Mouse (Mus musculus) right cerebral cortex, postnatal 14 days (tissue): ENCODE data around the gene Med16.
A peak's percentile ranks its signal among the peaks of the same experiment; 100 is the strongest.

Experiments used
- DNase-seq: peaks from one replicate; pipeline ENCODE4 v3.0.0; 2022

The Med16 gene

DNA sequence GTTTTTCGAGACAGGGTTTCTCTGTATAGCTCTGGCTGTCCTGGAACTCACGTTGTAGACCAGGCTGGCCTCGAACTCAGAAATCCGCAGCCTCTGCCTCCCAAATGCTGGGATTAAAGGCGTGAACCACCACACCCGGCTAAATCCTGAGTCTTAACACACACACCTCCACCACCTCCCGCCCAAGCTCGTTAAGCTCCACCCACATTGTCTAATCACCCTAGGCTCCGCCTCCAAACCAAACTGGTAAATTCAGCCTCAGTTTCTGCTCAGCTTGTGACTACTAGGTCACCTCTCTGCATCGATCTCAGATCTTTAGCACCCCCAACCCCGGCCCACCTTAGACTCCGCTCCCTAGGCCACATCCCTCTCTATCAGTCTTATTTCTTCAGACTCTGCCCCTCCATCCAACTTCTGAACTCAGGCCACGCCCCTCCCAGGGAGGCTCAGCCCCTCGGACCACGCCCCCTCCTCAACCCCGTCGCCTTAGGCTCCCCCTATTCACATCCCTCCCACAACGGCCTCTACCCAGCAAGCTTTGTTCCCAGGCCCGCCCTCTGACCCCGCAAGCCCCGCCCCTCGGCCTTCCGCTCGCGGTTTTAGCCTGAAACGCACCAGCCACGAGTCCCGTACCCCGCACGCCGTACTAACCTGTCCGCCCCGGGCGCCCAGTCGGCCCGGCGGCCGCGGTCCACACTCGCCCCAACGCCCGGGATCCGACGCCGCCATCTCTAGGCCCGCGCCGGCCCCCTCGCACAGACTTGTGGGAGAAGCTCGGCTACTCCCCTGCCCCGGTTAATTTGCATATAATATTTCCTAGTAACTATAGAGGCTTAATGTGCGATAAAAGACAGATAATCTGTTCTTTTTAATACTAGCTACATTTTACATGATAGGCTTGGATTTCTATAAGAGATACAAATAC lies at the start of gene Med16:
TSS of gene Med16 (minus strand) at position 757 of the 925 bp plus-strand sequence.
- peak; percentile 90 for DNase-seq

DNA sequence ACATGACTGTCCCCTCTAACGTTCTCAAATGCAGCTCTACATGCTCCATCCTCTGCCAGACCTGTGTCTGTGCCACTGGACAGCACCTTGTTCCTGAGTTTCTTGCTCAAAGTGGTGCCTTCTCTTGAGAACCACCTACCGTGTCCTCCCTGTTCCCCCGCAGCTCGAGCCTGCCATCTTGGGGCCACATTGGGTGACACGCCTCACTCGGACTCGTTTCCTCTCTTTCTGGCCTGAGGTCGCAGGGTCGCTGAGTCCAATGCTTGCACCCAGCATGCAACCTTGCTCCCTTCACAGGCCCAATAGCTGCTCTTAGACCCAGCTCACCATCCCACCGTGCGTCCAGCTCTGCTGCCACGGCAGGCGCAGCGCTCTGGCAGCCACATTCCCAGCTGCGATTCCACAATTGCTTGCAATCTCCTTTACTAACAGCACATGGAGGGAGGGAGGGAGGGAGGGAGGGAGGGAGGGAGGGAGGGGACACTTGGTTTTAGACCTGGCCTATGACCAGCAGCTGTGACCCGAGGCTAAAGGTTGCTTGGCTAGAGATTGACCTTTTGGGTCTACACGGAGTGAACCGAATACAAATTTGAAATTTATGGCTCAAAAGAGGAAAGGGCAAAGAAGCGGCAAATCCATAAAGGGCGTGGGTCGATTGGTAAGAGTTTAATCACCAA lies 49.6 kb upstream of the Med16 start:
- DNase-seq, result peak; percentile 74

DNA sequence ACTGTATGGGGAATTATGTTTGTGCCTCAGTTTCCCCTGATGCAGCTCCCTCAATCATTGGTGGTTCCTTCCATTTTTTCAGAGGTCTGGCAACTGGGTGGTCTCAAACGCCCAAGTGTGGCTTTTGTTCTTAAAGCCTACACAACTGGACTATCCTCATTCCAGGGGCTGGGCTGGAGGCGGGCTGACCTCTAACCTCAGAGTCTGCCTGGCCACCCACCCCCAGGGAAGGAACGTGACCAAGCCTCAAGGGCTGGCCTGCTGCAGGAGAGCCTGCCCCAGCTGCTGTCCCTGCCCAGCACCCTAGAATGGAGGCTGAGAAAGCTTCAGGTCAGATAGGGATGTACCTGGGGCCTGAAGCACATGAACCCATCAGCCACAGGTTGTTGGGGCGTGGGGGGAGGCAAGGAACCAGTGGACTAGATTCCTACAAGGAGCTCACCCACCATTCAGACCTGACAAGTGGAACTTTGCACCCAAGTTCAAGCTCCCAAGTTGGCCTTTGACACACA lies 48.0 kb upstream of the Med16 start:
- no peak for DNase-seq

DNA sequence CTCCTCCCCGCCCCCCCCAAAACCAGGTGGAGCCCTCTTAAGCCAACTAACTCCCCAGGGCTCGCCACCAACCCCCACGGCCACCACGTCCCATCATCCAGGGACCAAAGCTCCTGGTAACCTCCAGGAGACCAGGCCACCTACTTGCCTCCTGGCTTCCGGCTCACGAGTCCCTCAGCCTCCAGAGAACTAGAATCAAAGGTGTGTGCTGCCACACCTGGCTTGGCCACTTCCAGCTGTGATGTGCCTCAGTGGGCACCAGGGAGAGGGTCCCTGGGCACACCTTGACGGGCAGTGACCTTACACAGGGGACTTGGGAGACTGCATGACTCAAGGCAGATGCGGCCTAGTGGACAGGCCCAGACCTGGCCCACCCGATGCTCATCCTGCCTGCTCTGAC lies 47.0 kb upstream of the Med16 start:
- no peak for DNase-seq

DNA sequence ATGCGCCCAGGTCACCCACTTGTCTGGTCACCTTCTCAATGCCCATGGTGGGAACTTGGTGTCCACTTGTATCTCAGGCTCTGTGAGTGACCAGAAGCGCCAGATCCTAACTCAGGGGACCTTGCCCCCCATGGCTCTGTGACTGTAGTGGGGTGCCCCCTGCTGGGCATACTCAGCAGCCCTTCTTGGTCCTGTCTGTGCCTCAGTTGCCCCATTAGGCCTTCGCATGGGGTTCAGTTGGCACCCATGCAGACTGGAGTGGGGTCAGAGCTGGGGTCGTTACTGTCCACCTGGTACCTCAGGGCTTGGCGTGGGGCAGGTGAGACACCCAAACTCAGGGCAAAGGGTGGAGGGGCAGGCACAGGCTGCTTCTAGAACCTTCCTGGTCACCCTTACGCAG lies 45.2 kb upstream of the Med16 start:
- DNase-seq, result no peak

DNA sequence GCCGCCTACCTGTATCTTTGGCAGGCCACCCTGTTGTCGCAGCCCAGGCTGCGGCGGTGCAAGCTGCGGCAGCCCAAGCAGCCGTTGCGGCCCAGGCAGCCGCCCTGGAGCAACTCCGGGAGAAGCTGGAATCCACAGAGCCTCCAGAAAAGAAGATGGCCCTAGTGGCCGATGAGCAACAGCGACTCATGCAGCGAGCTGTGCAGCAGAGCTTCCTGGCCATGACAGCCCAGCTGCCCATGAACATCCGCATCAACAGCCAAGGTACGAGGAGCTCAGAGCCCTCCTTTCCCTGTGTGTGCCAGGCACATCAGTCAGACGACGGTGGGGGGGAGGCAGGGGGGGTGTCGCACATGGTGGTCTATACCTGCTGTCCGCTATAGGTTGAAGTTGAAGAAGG lies 41.9 kb upstream of the Med16 start:
- no peak for DNase-seq

DNA sequence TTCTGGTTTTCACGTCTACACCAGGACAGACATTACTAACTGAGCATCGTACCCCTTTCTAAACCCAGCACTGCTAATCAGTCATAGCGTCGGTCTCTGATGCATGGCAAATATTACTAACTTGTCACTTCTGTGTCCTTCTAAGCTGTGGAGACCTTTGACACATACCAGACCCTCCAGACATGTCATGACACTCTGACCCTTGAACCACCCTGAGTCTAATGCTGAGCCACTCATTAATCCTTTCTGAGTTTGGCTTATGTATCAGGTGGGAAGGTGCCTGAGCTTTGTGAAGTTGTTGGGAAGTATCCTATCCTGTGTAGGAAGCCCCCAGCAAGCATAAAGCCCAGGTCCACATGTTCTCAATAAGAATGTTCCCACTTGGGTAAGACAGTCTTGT lies 41.1 kb upstream of the Med16 start:
- no peak for DNase-seq

DNA sequence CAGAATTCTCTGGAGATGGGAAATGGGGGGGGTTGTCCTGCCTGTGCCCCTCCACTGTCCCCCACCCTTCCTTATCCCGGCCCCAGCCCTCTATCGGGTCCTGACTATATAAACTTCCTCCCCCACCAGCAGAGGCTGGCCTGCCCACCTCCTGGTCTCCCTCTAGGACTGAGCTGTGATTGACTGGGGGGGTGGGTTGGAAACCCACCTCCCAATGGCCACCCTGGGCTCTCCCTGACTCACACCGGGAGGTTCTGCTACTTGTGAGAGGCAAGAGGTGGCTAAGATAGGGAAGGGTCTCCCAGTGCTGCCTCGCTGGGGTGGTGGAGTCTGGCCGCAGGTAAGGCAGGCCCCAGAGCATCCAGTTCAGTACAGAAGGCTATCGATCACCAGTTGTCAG lies 38.8 kb upstream of the Med16 start:
- no peak for DNase-seq

DNA sequence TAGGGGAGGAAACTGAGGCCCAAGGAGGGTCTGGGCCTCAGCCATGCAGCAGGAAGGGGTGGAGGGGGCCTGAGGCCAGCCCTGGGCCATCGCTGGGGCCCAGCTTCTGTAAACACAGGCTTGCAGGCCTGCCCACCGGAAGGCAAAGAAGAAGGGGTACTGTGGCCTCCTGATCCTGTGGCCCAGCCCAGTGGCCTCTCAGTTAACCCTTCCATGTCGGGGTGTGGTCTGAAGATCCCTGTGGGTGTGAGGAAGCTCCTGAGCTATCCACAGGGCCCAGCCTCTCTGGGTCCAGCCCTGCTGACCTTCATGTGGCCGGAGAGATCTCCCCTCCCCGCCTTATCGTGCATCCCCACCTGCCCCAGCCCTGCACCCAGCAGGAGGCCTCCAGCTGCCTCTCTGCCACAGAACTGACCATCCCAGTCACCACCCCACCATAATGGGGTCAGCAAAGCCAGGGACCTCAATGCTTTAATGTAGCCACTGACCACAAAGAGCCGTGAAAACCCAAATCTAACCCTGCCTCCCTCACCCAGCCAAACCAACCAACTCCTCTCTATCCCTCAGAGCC lies 38.1 kb upstream of the Med16 start:
- no peak for DNase-seq

DNA sequence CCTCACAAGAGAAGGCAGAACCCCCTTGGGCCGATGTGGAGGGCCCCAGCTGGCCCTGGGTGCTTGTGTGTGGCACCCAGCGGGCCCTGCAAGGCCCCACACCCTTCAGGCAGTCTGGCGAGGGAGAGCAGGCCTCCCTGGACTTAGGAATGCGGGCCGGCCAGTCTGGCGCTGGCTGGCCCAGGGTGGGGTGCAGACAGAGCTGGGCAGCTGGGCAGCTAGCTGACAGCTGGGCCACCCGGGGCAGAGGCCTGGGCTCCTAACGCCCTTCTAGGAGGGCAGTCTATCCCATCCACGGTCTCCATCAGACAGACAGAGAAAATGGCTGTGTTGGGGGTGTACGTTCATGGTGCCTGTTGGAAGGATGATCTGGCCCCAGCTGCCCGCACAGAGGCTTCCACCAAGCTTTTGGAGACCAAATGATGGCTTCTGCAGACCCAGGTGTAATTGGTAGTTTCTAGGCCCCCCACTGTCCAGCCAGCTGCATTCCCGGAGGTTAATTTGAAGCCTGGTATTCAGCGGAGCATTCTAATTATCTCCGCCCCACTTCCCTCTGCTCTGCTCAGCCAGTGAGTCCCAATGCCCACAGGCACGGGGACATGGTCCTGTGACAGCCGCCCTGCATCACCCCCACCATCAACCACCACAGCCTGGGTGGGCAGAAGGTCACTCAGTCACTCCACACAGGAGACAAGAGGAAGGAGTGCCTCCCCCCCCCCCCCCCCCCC lies 36.9 kb upstream of the Med16 start:
- no peak for DNase-seq

DNA sequence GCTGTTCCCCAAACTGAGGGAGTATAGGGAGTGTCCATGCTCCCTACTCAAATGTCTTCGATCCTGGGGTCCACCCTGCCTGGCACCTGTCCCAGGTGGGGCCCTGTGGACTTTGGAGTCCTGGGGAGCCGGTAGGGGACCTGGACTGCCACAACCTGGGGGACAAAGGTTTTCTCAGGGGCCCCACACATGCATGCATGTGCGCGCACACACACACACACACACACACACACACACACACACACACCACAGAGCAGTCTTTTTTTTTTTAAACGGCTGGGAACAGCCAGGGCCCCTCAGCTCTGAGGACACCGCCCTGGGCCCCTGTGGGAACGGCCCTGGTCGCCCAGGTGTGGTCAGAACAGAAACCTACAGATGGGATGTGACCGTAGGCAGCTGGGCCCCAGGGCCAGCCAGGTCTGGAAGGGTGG lies 34.8 kb upstream of the Med16 start:
- DNase-seq, result no peak

DNA sequence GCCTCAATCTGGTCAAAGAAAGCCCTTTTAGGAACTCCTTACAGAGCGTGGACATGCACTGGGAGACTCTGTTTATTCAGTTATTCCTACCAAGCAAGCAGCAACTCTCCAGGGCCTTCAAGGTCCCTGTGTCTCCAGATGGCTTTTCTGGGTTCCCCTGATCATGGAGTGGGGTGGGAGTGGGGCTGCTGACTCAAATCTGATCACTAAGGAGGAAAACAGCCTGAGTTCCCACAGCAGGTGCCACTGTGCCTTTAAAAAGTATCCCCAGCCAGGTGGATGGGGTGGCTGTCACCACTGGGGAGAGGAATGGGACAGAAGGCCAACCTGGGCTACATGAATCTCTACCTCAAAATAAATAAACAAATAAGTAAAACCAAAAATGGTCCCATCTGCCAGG lies 34.3 kb upstream of the Med16 start:
- no peak for DNase-seq

DNA sequence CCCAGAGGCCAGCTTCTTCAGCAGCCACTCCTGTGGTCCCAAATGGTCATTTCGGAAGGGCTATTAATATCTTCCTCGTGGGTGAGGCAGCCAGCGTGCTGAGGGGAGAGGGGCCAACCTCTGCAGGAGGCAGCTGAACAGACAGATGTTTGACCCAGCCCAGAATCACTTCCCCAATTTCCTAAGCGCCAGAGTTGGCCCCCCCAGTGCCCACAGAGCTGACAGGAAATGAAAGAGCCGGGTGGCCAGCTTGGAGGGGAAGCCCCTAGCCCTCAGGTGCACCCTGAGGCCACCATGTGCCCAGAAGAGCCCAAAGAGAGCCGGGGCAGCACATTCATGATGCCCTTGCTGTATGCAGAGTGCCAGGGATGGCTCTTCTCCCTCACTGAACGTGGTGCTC lies 32.0 kb upstream of the Med16 start:
- DNase-seq, result no peak

DNA sequence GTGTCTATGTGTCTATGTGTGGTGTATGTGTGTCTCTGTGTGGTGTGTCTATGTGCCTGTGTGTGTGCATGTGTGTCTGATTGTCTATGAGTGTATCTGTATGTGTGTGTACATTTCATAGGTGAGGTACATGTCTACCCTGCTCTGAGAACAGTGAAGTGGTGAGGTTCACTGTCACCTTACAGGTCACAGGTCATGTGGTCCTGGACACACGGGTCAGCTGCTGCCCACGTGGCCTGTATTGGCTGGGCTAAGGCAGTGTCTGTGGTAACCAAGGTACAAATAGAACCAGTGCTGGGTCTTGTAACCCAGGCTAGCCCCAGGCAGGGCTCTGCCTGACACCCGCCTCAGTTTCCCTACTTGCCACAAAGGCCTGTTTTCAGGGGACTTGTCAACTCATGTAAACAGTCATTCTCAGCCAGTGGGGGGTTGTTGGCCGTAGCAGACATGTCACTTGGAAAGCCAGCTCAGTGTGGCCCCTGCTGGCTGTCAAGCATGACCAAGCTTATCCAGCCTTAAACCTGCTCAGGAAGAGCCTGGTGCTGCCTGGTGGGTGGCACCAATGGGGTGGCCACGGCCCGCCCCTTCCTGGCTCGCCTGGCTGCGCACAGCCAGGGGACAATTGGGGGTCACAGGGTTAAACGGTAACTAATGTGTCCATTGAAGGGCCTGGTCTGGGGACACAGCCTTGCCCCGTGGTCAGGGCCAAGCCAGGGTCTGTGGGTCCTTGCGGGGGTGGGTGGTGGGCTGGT lies 29.2 kb upstream of the Med16 start:
- DNase-seq, result no peak

DNA sequence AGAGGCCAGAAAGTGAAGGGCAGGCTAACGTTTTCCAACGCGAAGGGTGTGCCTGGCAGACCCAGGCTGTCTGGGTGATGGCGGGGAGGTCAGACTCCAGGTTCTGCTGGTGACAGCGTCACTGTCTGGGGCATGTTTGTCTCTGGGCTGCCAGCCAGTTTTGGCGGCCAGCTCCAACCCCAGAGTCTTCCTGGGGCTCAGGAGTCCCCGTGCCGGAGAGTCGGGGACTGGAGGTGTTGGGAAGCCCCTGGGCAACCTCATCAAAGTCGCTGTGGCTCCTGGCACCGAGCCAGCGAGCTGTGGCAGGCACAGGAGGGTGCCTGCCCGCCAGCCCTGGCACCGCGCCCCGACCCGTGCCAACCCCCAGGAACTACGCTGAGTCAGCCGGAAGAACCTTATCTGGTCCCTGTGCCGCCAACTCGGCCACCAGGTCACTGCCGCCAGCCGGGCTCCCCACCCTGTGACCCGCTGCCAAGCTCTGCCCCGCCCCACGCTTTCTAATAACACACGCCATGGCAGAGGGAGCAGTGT lies 28.3 kb upstream of the Med16 start:
- DNase-seq, result peak; percentile 59

DNA sequence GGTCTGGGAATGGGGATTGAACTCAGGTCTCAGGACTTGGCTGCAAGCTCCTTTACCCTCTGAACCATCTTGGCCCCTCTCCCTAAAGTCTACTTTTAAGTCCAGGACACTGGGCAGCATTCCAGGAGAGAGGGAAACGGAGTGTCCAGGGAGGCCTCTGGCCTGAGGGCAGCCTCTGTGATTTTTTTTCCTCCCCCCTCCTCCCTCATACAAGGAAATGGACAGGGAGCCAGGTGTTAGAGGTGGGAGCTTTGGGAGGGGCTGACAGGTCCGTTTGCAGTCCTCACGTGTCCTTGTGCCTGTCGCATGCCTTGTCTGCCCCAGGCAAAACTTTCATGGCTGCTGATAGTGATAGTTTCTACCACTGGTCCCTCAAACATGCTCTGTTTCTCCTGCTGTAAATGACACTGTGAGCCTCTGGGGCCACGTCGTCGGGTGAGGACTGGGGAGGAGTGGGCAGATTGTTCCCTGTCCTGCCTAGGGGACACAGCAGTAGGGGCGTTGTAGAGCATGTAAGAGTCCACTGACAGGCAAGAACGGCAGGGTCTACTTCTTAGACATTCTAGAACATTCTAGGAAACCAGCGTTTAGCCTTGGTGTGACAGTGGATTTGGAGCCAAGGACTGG lies 27.7 kb upstream of the Med16 start:
- DNase-seq, result no peak

DNA sequence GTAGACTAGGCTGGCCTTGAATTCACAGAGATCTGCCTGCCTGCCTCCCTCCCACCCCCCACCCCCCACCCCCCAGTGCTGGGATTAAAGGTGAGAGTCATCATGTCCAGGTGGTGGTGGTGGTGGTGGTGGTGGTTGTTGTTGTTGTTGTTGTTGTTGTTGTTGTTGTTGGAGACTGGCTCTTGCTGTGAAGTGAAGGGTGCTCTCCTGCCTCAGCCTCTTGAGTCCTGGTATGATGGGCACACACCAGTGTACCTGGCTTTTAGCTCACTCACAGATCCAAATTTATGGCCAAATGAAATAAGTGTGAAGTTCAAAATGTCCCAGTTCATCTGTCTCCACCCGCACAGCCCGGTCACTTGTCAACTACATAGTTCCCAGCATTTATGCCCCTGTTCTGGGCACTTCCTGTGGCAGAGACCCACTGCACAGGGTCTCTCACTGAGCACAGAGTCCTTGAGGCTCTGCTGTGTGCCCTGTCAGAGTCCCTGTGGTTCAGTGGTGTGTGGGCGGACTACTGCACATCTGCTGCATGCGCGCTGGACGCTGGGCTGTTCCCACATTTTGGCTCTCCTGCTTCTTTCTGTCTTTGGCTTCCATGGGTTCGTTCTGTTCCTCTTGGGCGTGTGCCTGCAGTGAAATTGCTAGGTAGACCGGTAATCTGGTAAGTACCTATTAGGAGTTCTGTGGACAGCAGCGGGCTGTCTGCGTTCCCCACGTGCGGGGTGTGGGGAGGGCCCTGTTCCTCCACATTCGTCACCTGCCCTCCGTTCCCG lies 26.3 kb upstream of the Med16 start:
- DNase-seq, result no peak

DNA sequence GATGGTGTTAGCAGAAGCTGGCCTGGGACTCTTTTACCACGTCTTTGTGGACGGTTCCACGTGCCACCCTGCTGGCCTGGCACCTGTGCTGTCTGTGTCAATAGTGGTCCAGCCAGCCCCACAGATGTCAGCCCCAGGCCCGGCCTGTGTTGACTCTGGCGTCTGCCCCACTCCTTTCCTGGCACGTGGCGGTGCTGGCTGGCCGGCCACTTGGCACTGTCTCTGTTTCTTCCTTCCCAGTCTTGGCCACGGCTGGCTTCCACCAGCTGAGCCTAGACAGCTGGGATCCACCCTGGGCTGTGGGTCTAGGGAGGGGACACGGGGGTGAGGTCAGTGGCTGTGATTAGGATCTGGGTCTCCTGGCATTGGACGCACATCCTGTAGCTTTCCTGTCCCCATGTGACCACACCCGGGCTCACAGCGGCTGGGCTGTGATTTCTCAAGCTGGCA lies 25.6 kb upstream of the Med16 start:
- peak; percentile 70 for DNase-seq

DNA sequence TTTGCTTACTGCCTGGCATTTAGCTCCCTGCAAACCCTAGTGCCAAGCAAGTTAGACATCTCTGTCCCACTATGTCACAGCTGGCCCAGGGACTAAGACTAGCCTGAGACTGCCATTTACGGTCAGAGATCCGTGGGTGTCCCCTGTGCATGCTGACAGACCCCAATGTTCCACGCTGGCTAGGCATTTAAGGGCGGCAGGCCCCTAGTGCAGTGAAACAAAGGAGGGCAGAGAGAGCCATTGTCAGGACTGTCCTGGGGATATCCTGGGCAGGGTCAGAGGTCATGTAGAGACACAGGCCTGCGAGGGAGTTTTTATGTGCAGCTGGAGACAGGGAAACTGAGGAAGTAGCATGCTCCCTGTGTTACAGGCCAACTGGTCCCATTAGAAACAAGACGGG lies 25.1 kb upstream of the Med16 start:
- no peak for DNase-seq

DNA sequence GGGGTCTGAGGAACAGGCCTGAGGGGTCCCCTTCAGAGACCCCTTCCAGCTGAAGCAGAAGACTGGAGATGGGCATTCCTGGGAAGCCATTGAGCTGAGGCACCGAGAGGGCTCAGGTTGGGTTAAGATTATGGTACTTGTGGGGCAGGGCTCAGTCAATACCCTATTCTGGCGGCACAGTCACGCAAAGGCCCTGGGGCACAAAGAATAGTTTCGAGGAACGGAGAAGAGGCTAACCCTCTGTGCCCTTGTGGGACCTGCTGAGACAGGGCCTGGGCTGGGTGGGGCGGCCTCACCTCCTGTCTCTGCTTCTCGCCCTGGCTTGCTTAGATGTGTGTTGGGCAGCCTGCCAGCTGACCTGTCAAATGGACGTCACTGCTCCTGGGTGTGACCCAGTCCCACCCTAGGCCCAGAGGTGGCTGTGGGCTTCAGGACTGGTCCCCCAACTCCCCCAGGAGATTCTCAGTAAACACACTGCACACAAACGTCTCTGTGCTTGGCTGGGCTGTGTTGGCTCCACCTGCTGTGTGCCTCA lies 24.5 kb upstream of the Med16 start:
- DNase-seq, result no peak
